Mouse (Mus musculus) adrenal gland, postnatal 4 days (tissue): ENCODE measurements at regions not wholly inside any gene's neighbourhood (a gene's known extent, or its start where the extent isn't known, plus 50 kb on each side); places are given as distances from the start of the nearest gene placed in this dataset. TPM values are rescaled to one million over a fixed set of nuclear protein-coding genes. Genes with fewer than 3 reads are reported as not detected.

Experiments
- DNase-seq, 2 experiments: peaks; one replicate each; pipeline ENCODE4 v3.0.0; 2021 to 2022; ENCODE audit warnings: low spot score in 2 of 2, mixed read lengths in 2 of 2
- microRNA-seq: library from miRNA; unstranded; fragments of <30 nt; microRNA quantifications from one replicate; pipeline ENCODE4 v1.2.0, GENCODE M21; 2021

DNA sequence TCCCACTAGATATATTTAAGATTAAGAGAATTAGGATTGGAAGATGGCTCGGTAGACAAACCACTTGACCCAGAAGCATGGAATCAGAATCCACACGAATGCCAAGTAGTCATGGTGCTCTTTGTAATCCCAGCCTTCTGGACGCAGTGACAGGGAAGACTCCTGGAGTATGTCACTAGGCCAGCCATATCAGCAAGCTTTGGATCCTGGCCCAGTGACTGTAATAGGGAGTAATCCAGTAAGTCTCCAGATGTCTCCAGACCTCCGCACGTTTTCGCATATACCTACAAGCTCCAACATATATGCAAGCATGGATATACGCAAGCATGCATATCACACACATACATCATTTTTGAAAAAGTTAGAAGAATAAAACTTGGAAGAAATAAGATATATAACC lies 73.9 kb upstream of the H2afz start:
- no peak for DNase-seq

DNA sequence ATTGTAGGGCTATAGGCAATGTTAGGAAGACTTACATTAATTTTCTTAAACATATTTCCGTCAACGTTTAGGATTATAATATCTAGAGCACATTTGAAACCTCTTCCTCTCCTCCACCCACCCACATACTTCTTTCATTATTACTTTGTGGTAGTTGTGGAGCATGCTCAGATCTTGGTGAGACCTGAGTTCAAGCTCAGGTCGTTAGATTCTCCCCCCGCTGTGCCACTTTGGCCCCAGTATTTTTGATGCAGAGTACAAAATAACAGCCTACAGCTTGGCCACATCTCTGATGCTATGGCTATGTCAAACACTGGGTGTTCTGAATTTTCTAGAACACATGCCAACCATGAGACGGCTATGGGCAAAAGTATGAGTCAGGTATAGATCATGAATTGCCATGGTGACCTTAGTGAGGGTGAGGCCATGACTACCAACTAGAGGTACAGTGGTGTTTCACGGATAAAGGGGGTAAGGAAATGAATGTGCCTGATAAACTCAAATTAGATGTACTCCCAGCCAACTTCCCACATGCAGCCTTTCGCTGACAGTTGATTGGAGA lies 68.5 kb upstream of the H2afz start:
- no peak for DNase-seq

DNA sequence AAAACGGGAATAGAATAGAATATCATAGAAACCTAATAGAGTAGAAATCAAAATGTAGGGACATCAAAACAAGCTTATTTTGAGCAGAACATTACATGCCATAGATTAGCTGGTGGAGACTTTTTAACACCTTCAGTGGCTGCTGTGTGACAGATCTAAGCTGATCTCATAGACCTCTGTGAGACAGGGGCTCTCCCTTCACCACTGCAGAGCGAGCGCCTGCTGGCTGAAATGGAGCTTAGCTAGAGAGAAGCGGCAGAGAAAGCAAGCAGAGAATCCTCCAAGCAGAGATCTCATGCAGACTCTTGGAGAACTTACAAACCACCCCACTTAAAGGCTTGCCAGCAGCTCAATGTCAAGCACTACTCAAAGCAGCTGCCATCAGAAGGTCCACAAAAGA lies 65.5 kb upstream of the H2afz start:
- DNase-seq = no peak

DNA sequence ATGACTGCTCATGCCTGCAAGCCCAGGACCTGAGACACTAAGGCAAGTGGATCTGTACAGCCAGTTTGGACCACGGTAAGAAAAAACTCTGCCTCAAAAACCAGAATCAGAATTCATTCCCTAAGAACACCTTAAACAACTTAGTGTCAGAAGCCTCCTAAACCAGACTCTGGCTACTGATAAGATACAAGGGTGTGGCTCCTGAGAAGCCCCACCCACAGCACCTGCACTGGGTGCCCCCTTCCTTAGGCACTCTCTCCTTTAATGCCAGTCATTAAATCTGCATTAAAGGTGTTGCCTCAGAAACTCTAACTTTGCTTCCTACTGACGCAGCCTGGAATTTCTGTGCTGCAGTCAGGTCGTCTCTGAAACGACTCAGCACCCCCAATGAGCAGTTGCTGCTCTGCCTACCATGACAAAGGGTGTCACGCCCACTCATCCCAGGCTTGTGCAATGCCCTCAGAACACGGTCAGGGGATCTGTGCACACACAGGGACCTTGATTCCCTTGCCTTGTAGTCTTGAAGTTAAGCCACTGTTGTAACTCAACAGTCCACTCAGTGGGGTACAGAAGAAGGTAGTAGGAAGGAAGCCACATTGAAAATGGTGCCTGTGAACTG lies 62.8 kb upstream of the H2afz start:
- no peak for DNase-seq

DNA sequence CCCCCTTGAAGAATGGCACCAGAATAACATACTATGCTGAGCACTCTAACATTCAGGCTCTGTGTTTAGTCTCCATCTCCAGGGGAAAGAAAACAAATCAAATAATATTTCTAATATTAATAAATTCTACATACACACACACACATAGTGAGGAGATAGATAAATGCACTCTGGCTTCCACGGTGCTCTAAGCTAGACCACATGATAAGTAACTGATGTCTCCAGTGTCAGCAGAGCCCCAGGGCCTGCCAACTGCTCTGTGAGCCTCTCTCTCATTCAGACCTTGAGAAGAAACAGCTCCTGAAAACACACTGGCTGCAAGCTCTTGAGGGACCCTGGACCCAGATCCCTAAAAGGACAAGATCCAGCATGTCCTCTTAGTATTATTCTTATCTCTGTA lies 56.9 kb upstream of the H2afz start:
- no peak for DNase-seq

DNA sequence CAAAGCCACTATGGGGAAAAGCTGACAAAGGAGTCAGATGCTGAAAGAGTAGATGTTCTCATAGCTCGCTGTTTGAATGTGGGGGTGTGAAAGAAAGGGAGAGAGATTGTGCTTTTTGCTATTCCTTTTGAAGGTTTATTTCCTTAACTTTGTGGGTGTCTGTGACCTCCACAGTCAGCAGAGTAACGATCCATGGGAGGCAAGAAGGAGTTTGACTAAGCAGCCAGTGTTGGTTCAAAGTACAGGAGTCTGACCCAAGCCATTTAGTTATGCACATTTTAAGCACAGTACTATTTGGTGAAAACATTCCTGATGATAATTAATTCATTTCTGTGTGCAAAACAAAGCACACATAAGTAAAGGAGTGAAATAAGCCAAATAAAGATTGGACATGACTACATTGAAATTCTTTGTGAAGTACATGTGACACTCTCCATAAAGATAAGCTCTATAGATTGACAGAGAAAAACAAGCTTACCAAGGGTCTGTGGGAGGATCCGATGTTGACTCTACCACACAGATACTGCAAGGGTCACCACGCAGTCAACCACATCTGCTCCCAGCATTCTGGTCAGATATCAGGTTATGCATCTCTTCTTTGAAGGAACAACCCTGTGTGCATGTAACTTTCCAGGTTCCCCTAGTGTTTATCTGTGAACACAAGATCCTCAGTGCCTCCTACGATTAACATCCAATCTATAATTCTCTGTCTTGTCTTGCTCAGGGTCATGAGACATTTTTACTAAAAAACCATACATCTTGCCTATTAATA lies 56.2 kb upstream of the H2afz start:
- DNase-seq = no peak

DNA sequence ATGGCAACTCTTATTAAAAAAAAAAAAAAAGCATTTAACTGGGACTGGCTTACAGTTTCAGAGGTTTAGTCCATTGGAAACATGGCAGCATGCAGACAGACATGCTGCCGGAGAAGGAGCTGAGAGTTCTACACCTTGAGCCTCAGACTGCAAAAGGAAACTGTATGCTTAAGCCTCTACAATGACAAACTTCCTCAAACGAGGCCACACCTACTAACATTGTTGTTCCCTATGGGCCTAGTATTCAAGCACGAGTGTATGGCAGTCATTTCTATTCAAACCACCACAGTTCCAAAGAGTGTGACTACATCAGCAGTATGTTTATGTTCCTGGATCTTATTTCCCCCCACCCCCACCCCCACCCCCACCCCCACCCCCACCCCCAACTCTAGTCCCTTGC lies 54.2 kb upstream of the H2afz start:
- no peak for DNase-seq

Small RNA genes in the stretch of these regions (microRNA-seq; reads per million reads assigned to microRNA genes)
- gene Mir6380 = not detected
